Mouse (Mus musculus): ENCODE measurements at regions not wholly inside any gene's neighbourhood (a gene's known extent, or its start where the extent isn't known, plus 50 kb on each side); places are given as distances from the start of the nearest gene placed in this dataset.

DNA sequence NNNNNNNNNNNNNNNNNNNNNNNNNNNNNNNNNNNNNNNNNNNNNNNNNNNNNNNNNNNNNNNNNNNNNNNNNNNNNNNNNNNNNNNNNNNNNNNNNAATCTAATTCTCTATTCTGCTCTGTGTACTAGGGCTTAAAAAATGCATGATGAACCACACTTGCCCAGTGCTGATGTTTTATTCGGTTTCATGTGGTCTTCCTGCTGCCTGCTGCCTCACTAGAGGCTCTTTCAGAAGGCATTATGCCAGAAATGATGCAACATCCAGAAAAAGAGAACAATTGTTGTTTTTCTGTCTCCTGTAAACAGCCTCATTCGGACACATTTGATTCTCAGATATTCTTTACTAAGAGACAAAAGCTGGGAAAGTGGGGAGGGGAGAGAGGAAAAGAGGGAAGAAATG lies 176.0 kb downstream of the Edem1 start:
- TF ChIP-seq CTCF (IDR thresholded peaks at IDR 0.05; ENCODE audit: low read depth): no peak
- TF ChIP-seq EP300 (IDR thresholded peaks at IDR 0.05; ENCODE audit: low read depth): no peak

All from liver, postnatal 0 days (tissue).